Mouse (Mus musculus): Measurements from ENCODE around the gene Tm6sf2. TPM values are rescaled to one million over a fixed set of nuclear protein-coding genes. Genes with fewer than 3 reads are reported as not detected.

The Tm6sf2 gene
- polyA plus RNA-seq, 1 experiment from 2014 or later, result 1.1 TPM

GRCm38 (mm10) chr8:70084191-70085065 lies 11.7 kb downstream of the Tm6sf2 start:
- ATAC-seq (ENCODE audit: low read depth) (peak; percentile 13; the same call in 1 of the 2 replicates), DNase-seq (ENCODE audit: low spot score) (no peak)
- Histone ChIP-seq H3K9me3 (ENCODE audit: control insufficient read depth, low read length) (no peaks in the 10 kb centered on the region), H3K36me3 (ENCODE audit: control insufficient read depth, insufficient read depth, low read length) (no peaks in the 10 kb centered on the region), H3K27me3 (replicated peaks; ENCODE audit: control insufficient read depth, insufficient read depth, low read length) (peaks cover 71% of the 10 kb centered on the region), H3K4me1 (ENCODE audit: control insufficient read depth, insufficient read depth, low read length) (peaks cover 10% of the 10 kb centered on the region; the same call in 1 of the 2 replicates), H3K4me3 (ENCODE audit: low read depth, low read length) (peak overlapping the region; percentile 42), H3K27ac (replicated peaks; ENCODE audit: low read depth, low read length) (no peak overlapping the region), H3K4me2 (ENCODE audit: low read depth, low read length) (peak overlapping the region; percentile 80), H3K9ac (ENCODE audit: low read depth, low read length) (peak overlapping the region; percentile 47)
- 3% methylated on average over 55 of the region's 71 CpGs for WGBS

GRCm38 (mm10) chr8:70086151-70086550 lies 13.4 kb downstream of the Tm6sf2 start:
- ATAC-seq (ENCODE audit: low read depth) (no peak), DNase-seq (ENCODE audit: low spot score) (no peak)
- Histone ChIP-seq H3K4me1 (ENCODE audit: control insufficient read depth, insufficient read depth, low read length) (peaks cover 10% of the 10 kb centered on the region; the same call in 1 of the 2 replicates), H3K9ac (ENCODE audit: low read depth, low read length) (no peak overlapping the region), H3K27me3 (replicated peaks; ENCODE audit: control insufficient read depth, insufficient read depth, low read length) (peaks cover 87% of the 10 kb centered on the region), H3K4me2 (ENCODE audit: low read depth, low read length) (no peak overlapping the region), H3K36me3 (ENCODE audit: control insufficient read depth, insufficient read depth, low read length) (no peaks in the 10 kb centered on the region), H3K27ac (replicated peaks; ENCODE audit: low read depth, low read length) (no peak overlapping the region), H3K4me3 (ENCODE audit: low read depth, low read length) (no peak overlapping the region), H3K9me3 (ENCODE audit: control insufficient read depth, low read length) (no peaks in the 10 kb centered on the region)
- 42% methylated on average over 1 of the region's 1 CpGs for WGBS

- H3K36me3 ChIP-seq (ENCODE audit: control insufficient read depth, insufficient read depth, low read length), result no peaks in the 10 kb centered on the region
- no peak overlapping the region for H3K4me2 ChIP-seq (ENCODE audit: low read depth, low read length)
- no peaks in the 10 kb centered on the region for H3K9me3 ChIP-seq (ENCODE audit: control insufficient read depth, low read length)
- peaks cover 94% of the 10 kb centered on the region for H3K27me3 ChIP-seq (replicated peaks; ENCODE audit: control insufficient read depth, insufficient read depth, low read length)
- H3K4me3 ChIP-seq (ENCODE audit: low read depth, low read length), result no peak overlapping the region
- peaks cover 10% of the 10 kb centered on the region; the same call in 1 of the 2 replicates for H3K4me1 ChIP-seq (ENCODE audit: control insufficient read depth, insufficient read depth, low read length)
- no peak overlapping the region for H3K27ac ChIP-seq (replicated peaks; ENCODE audit: low read depth, low read length)
- WGBS, result 9% methylated on average over 7 of the region's 7 CpGs
- DNase-seq (ENCODE audit: low spot score) (no peak), ATAC-seq (ENCODE audit: low read depth) (no peak; the same call in 1 of the 2 replicates)
- H3K9ac ChIP-seq (ENCODE audit: low read depth, low read length), result no peak overlapping the region
These were observed 14.5 kb downstream of the Tm6sf2 start for GRCm38 (mm10) chr8:70087237-70087636.

- Histone ChIP-seq H3K9me3 (ENCODE audit: control insufficient read depth, low read length) (no peaks in the 10 kb centered on the region), H3K4me3 (ENCODE audit: low read depth, low read length) (peak overlapping the region; percentile 43), H3K9ac (ENCODE audit: low read depth, low read length) (peak overlapping the region; percentile 58), H3K4me1 (ENCODE audit: control insufficient read depth, insufficient read depth, low read length) (peaks cover 10% of the 10 kb centered on the region; the same call in 1 of the 2 replicates), H3K4me2 (ENCODE audit: low read depth, low read length) (peak overlapping the region; percentile 74), H3K27ac (replicated peaks; ENCODE audit: low read depth, low read length) (no peak overlapping the region), H3K27me3 (replicated peaks; ENCODE audit: control insufficient read depth, insufficient read depth, low read length) (peaks cover 86% of the 10 kb centered on the region), H3K36me3 (ENCODE audit: control insufficient read depth, insufficient read depth, low read length) (no peaks in the 10 kb centered on the region)
- WGBS, result 5% methylated on average over 38 of the region's 56 CpGs
- ATAC-seq (ENCODE audit: low read depth) (peak; percentile 74; the same call in 1 of the 2 replicates), DNase-seq (ENCODE audit: low spot score) (peak; percentile 59)
These were observed 15.3 kb downstream of the Tm6sf2 start for GRCm38 (mm10) chr8:70087836-70088650.

GRCm38 (mm10) chr8:70089296-70089960 lies 16.7 kb downstream of the Tm6sf2 start:
- Histone ChIP-seq H3K27me3 (replicated peaks; ENCODE audit: control insufficient read depth, insufficient read depth, low read length) (peaks cover 76% of the 10 kb centered on the region), H3K9ac (ENCODE audit: low read depth, low read length) (no peak overlapping the region), H3K4me1 (ENCODE audit: control insufficient read depth, insufficient read depth, low read length) (peaks cover 3% of the 10 kb centered on the region; the same call in 1 of the 2 replicates), H3K9me3 (ENCODE audit: control insufficient read depth, low read length) (no peaks in the 10 kb centered on the region), H3K27ac (replicated peaks; ENCODE audit: low read depth, low read length) (no peak overlapping the region), H3K4me2 (ENCODE audit: low read depth, low read length) (no peak overlapping the region), H3K36me3 (ENCODE audit: control insufficient read depth, insufficient read depth, low read length) (no peaks in the 10 kb centered on the region), H3K4me3 (ENCODE audit: low read depth, low read length) (no peak overlapping the region)
- DNase-seq (ENCODE audit: low spot score), result no peak
- 60% methylated on average over 7 of the region's 9 CpGs for WGBS
- no peak for ATAC-seq (ENCODE audit: low read depth)

GRCm38 (mm10) chr8:70092786-70093185 lies 20.1 kb downstream of the Tm6sf2 start:
- Histone ChIP-seq H3K4me3 (ENCODE audit: low read depth, low read length) (no peak overlapping the region), H3K4me1 (ENCODE audit: control insufficient read depth, insufficient read depth, low read length) (no peaks in the 10 kb centered on the region), H3K4me2 (ENCODE audit: low read depth, low read length) (no peak overlapping the region), H3K27ac (replicated peaks; ENCODE audit: low read depth, low read length) (no peak overlapping the region), H3K36me3 (ENCODE audit: control insufficient read depth, insufficient read depth, low read length) (no peaks in the 10 kb centered on the region), H3K9ac (ENCODE audit: low read depth, low read length) (no peak overlapping the region), H3K27me3 (replicated peaks; ENCODE audit: control insufficient read depth, insufficient read depth, low read length) (peaks cover 42% of the 10 kb centered on the region), H3K9me3 (ENCODE audit: control insufficient read depth, low read length) (no peaks in the 10 kb centered on the region)
- DNase-seq (ENCODE audit: low spot score) (no peak), ATAC-seq (ENCODE audit: low read depth) (no peak)
- WGBS, result 50% methylated on average over 8 of the region's 8 CpGs

- no peak overlapping the region for H3K9ac ChIP-seq (ENCODE audit: low read depth, low read length)
- no peak overlapping the region for H3K27ac ChIP-seq (replicated peaks; ENCODE audit: low read depth, low read length)
- no peak for ATAC-seq (ENCODE audit: low read depth)
- no peak overlapping the region for H3K4me2 ChIP-seq (ENCODE audit: low read depth, low read length)
- 0 out of 2 replicates have a peak, but pooled peaks cover 2% of the 10 kb centered on the region for H3K27me3 ChIP-seq (replicated peaks; ENCODE audit: control insufficient read depth, insufficient read depth, low read length)
- H3K36me3 ChIP-seq (ENCODE audit: control insufficient read depth, insufficient read depth, low read length), result no peaks in the 10 kb centered on the region
- WGBS, result 70% methylated on average over 8 of the region's 8 CpGs
- H3K4me1 ChIP-seq (ENCODE audit: control insufficient read depth, insufficient read depth, low read length), result no peaks in the 10 kb centered on the region
- DNase-seq (ENCODE audit: low spot score), result no peak
- H3K9me3 ChIP-seq (ENCODE audit: control insufficient read depth, low read length), result no peaks in the 10 kb centered on the region
- H3K4me3 ChIP-seq (ENCODE audit: low read depth, low read length), result no peak overlapping the region
These were observed 26.6 kb downstream of the Tm6sf2 start for GRCm38 (mm10) chr8:70099276-70099675.

- Histone ChIP-seq H3K27ac (replicated peaks; ENCODE audit: low read depth, low read length) (no peak overlapping the region), H3K4me1 (ENCODE audit: control insufficient read depth, insufficient read depth, low read length) (no peaks in the 10 kb centered on the region), H3K9me3 (ENCODE audit: control insufficient read depth, low read length) (no peaks in the 10 kb centered on the region), H3K9ac (ENCODE audit: low read depth, low read length) (no peak overlapping the region), H3K4me2 (ENCODE audit: low read depth, low read length) (no peak overlapping the region), H3K27me3 (replicated peaks; ENCODE audit: control insufficient read depth, insufficient read depth, low read length) (no peaks in the 10 kb centered on the region), H3K36me3 (ENCODE audit: control insufficient read depth, insufficient read depth, low read length) (no peaks in the 10 kb centered on the region), H3K4me3 (ENCODE audit: low read depth, low read length) (no peak overlapping the region)
- DNase-seq (ENCODE audit: low spot score), result no peak
- no peak for ATAC-seq (ENCODE audit: low read depth)
- WGBS, result 79% methylated on average over 8 of the region's 8 CpGs
These were observed 27.5 kb downstream of the Tm6sf2 start for GRCm38 (mm10) chr8:70100241-70100640.

All from embryonic facial prominence, embryonic 14.5 days (tissue).